Mouse (Mus musculus): Measurements from ENCODE around the gene Bcor. TPM values are rescaled to one million over a fixed set of nuclear protein-coding genes. Genes with fewer than 3 reads are reported as not detected.

Bcor gene
- total and polyA plus RNA-seq, 3 experiments, result 44.6 to 88.7 (median 61.6) TPM

DNA sequence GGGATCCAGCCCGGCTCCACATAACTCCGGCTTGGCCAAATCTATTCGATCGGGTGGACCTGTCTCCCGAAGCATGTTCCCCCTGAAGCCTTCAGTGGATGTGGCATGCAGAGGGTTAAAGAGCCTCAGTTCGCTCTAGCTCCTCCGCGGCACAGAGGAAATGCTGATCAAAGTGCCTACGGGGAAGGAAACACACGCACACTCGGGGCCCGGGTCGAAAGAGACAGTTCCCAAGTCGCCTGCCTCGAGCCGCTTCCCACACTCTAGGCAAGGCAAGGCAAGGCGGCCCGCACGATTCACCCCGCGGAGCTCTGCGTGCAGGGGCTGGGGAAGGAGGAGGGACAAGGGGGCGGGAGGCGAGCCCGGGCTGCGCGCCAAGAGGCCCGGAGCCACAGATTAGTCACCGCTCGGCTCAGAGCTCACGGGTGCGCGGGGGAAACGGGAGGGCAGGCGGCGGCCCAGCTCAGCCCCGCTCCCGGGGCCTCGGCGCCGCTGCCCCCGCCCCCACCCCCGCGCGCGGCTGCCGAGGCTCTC, 69.2 kb downstream of the Bcor start:
- H3K36me3 ChIP-seq (ENCODE audit: control insufficient read depth in 1 of 2, insufficient read depth in 2 of 2, low read length in 2 of 2), result peaks cover 0 to 22% of the 10 kb centered on the region in 2 experiments; a peak in 3 of 4 replicates
- DNase-seq (ENCODE audit: low read depth, low spot score), result peak; percentile 88
- H3K27me3 ChIP-seq (ENCODE audit: control insufficient read depth in 1 of 2, insufficient read depth in 2 of 2, low read length in 2 of 2), result no peaks in the 10 kb centered on the region
- H3K79me2 ChIP-seq (ENCODE audit: control insufficient read depth, insufficient read depth, low read length, poor library complexity), result peaks cover 31% of the 10 kb centered on the region
- H3K4me1 ChIP-seq (ENCODE audit: control insufficient read depth in 1 of 2, insufficient read depth in 2 of 2, low read length in 2 of 2), result peaks cover 8 to 24% of the 10 kb centered on the region in 2 experiments
- H3K9ac ChIP-seq (ENCODE audit: control insufficient read depth, low read depth, low read length, poor library complexity, severe bottlenecking), result peak overlapping the region; percentile 87
- H3K4me3 ChIP-seq (ENCODE audit: control insufficient read depth in 1 of 2, insufficient read depth in 1 of 2, low read depth in 2 of 2, low read length in 2 of 2), result peak overlapping the region; percentile 73 to 85; a peak in 3 of 4 replicates
- no peaks in the 10 kb centered on the region for H3K9me3 ChIP-seq (replicated peaks; ENCODE audit: insufficient read depth, low read length)
- peak overlapping the region; percentile 69 for H3K27ac ChIP-seq (ENCODE audit: control insufficient read depth, low read depth, low read length)
- TF ChIP-seq SIN3A (IDR thresholded peaks at IDR 0.05; ENCODE audit: low read length), result peak; percentile 61; the same call in 1 of the 2 replicates
- TF ChIP-seq HCFC1 (IDR thresholded peaks at IDR 0.05; ENCODE audit: low read depth, low read length), result peak; percentile 16; the same call in 1 of the 2 replicates
- TF ChIP-seq USF1 (IDR thresholded peaks at IDR 0.05; ENCODE audit: low read depth, low read length), result no peak
- no peak for TF ChIP-seq MEF2A (IDR thresholded peaks at IDR 0.05; ENCODE audit: extremely low read depth, insufficient replicate concordance, low read depth, low read length, poor library complexity, severe bottlenecking)
- TF ChIP-seq POLR2A (IDR thresholded peaks at IDR 0.05; ENCODE audit: control insufficient read depth in 1 of 2, insufficient read depth in 1 of 2, low read depth in 1 of 2, low read length in 2 of 2, poor library complexity in 1 of 2), result peak in 1 of 2 experiments; percentile 46; a peak in 1 of 4 replicates
- peak; percentile 50 for TF ChIP-seq NELFE (IDR thresholded peaks at IDR 0.05; ENCODE audit: low read depth, low read length)
- TF ChIP-seq KAT2A (conservative IDR thresholded peaks at IDR 0.05; ENCODE audit: low read depth, low read length), result no peak
- 0 out of 2 replicates have a peak, but pooled peaks have one; percentile 69 for TF ChIP-seq CHD1 (IDR thresholded peaks at IDR 0.05; ENCODE audit: low read depth, low read length)
- TF ChIP-seq NRF1 (IDR thresholded peaks at IDR 0.05; ENCODE audit: insufficient read depth, low read depth, low read length, poor library complexity, severe bottlenecking), result no peak
- TF ChIP-seq ZNF384 (IDR thresholded peaks at IDR 0.05; ENCODE audit: low read depth, low read length), result no peak
- TF ChIP-seq ETS1 (IDR thresholded peaks at IDR 0.05; ENCODE audit: low read depth, low read length), result no peak
- TF ChIP-seq POLR2AphosphoS2 (IDR thresholded peaks at IDR 0.05; ENCODE audit: low read length), result 0 out of 2 replicates have a peak, but pooled peaks have one; percentile 22
- TF ChIP-seq SMC3 (IDR thresholded peaks at IDR 0.05; ENCODE audit: low read depth, low read length), result no peak
- TF ChIP-seq EP300 (IDR thresholded peaks at IDR 0.05; ENCODE audit: low read depth in 1 of 2, low read length in 2 of 2), result peak; percentile 16 to 36; a peak in 3 of 4 replicates
- TF ChIP-seq ELF1 (IDR thresholded peaks at IDR 0.05; ENCODE audit: low read depth, low read length), result no peak
- TF ChIP-seq E2F4 (IDR thresholded peaks at IDR 0.05; ENCODE audit: borderline replicate concordance, low read depth, low read length), result no peak
- 0 out of 2 replicates have a peak, but pooled peaks have one; percentile 55 for TF ChIP-seq ZMIZ1 (IDR thresholded peaks at IDR 0.05; ENCODE audit: low read depth, low read length)
- no peak for TF ChIP-seq GABPA (IDR thresholded peaks at IDR 0.05; ENCODE audit: low read depth, low read length)
- no peak for TF ChIP-seq ZKSCAN1 (IDR thresholded peaks at IDR 0.05; ENCODE audit: low read depth, low read length)
- TF ChIP-seq UBTF (IDR thresholded peaks at IDR 0.05; ENCODE audit: borderline replicate concordance, insufficient read depth, low read depth, low read length), result peak; percentile 69; the same call in 1 of the 2 replicates
- no peak for TF ChIP-seq CTCF (IDR thresholded peaks at IDR 0.05 in 2 of 3, conservative IDR thresholded peaks at IDR 0.05 in 1 of 3; ENCODE audit: control insufficient read depth in 1 of 3, insufficient read depth in 1 of 3, low read depth in 2 of 3, low read length in 3 of 3, poor library complexity in 1 of 3, severe bottlenecking in 1 of 3)
- peak; percentile 60; the same call in 1 of the 2 replicates for TF ChIP-seq MXI1 (IDR thresholded peaks at IDR 0.05; ENCODE audit: low read depth, low read length)
- no peak for TF ChIP-seq MYB (IDR thresholded peaks at IDR 0.05; ENCODE audit: low read depth, low read length)
- TF ChIP-seq MAX (IDR thresholded peaks at IDR 0.05; ENCODE audit: low read length), result 0 out of 2 replicates have a peak, but pooled peaks have one; percentile 35
- TF ChIP-seq POLR2AphosphoS5 (IDR thresholded peaks at IDR 0.05; ENCODE audit: borderline replicate concordance, low read depth, low read length), result no peak
- no peak for TF ChIP-seq MYC (IDR thresholded peaks at IDR 0.05; ENCODE audit: low read depth, low read length)
- TF ChIP-seq BHLHE40 (IDR thresholded peaks at IDR 0.05; ENCODE audit: borderline replicate concordance, low read depth, low read length), result peak; percentile 48; the same call in 1 of the 2 replicates
- peak; percentile 50 for TF ChIP-seq TCF12 (IDR thresholded peaks at IDR 0.05; ENCODE audit: low read depth, low read length)
- TF ChIP-seq RCOR1 (IDR thresholded peaks at IDR 0.05; ENCODE audit: low read depth, low read length), result no peak
- TF ChIP-seq TAL1 (IDR thresholded peaks at IDR 0.05; ENCODE audit: low read length), result no peak
- TF ChIP-seq CHD2 (IDR thresholded peaks at IDR 0.05; ENCODE audit: low read length), result no peak
- TF ChIP-seq USF2 (IDR thresholded peaks at IDR 0.05; ENCODE audit: borderline replicate concordance in 1 of 2, insufficient read depth in 1 of 2, low read depth in 1 of 2, low read length in 2 of 2), result no peak
- no peak for TF ChIP-seq TBP (IDR thresholded peaks at IDR 0.05; ENCODE audit: low read depth, low read length)
- TF ChIP-seq RAD21 (IDR thresholded peaks at IDR 0.05; ENCODE audit: low read depth, low read length), result no peak
- TF ChIP-seq MAFK (IDR thresholded peaks at IDR 0.05; ENCODE audit: borderline replicate concordance, low read depth, low read length), result no peak
- TF ChIP-seq MAZ (IDR thresholded peaks at IDR 0.05; ENCODE audit: low read depth, low read length), result peak; percentile 80
